Mouse (Mus musculus): ENCODE results near the gene Fbxw4.

GRCm38 (mm10) chr19:45614375-45614774, 45.7 kb downstream of the Fbxw4 start:
- no peak for TF ChIP-seq CTCF (IDR thresholded peaks at IDR 0.05; ENCODE audit: low read depth, low read length)
- TF ChIP-seq POLR2A (IDR thresholded peaks at IDR 0.05; ENCODE audit: insufficient read depth, low read length): no peak
- TF ChIP-seq EP300 (IDR thresholded peaks at IDR 0.05; ENCODE audit: insufficient read depth, low read depth, low read length): no peak
